Mouse (Mus musculus): ENCODE data around the gene Cluap1.

- TF ChIP-seq CTCF (conservative IDR thresholded peaks at IDR 0.05; ENCODE audit: low read length) (no peak), POU5F1 (IDR thresholded peaks at IDR 0.05; ENCODE audit: borderline replicate concordance, low read length) (no peak)
These were observed 36.2 kb upstream of the Cluap1 start, which contains the start of gene Naa60 for GRCm38 (mm10) chr16:3872216-3873047.

Measured in E14TG2a.4 (cell line).